Mouse (Mus musculus) bone marrow, adult 2 months (tissue): Measurements from ENCODE around the gene Actr3. TPM values are rescaled to one million over a fixed set of nuclear protein-coding genes. Genes with fewer than 3 reads are reported as not detected.
"Not testable (repeated sequence)": the region's sequence is repeated elsewhere in the genome, so short reads cannot be mapped to it uniquely, and the experiment has no call there.

Experiments used
- H3K27ac ChIP-seq: fragments of 200-500 bp; 2 replicates; pipeline ENCODE4 v1.5.1; 2012; ENCODE audit warnings: low read depth, mild to moderate bottlenecking, control low read depth, inconsistent platforms, low read length; ENCODE audit not compliant: control insufficient read depth, poor library complexity, insufficient read depth
- H3K4me1 ChIP-seq: fragments of 200-500 bp; 2 replicates; pipeline ENCODE4 v1.6.1; 2011; ENCODE audit warnings: low read length; ENCODE audit not compliant: control insufficient read depth, insufficient read depth
- H3K4me3 ChIP-seq: fragments of 200-500 bp; replicated peaks from 2 replicates; pipeline ENCODE3; 2011; ENCODE audit warnings: mild to moderate bottlenecking, low read depth, low read length, control low read depth; ENCODE audit not compliant: control insufficient read depth
- CTCF ChIP-seq: fragments of 200-500 bp; IDR thresholded peaks from 2 replicates; pipeline ENCODE4 v1.5.1; 2011; ENCODE audit warnings: low read length, control low read depth; ENCODE audit not compliant: control insufficient read depth, insufficient read depth
- POLR2A ChIP-seq: fragments of 200-500 bp; IDR thresholded peaks from 2 replicates; pipeline ENCODE4 v1.6.1; 2011; ENCODE audit warnings: low read depth, mild to moderate bottlenecking, control low read depth, low read length, borderline replicate concordance; ENCODE audit not compliant: control insufficient read depth
- WGBS: fragments of 180-500 bp; shearing (Covaris S2); methylation state at CpG from one replicate; pipeline ENCODE4 v1.1.7; 2018; 5-methylcytosine and 5-hydroxymethylcytosine counted together
- polyA plus RNA-seq: library from polyadenylated mRNA; stranded (reverse); fragments of >200 nt; gene quantifications from 2 replicates; pipeline ENCODE4 v1.2.4, GENCODE M21; 2011; ENCODE audit warnings: low replicate concordance; ENCODE audit not compliant: missing spikeins, insufficient read depth, insufficient read length

Gene Actr3
- polyA plus RNA-seq, 1 experiment, result 154 TPM

DNA sequence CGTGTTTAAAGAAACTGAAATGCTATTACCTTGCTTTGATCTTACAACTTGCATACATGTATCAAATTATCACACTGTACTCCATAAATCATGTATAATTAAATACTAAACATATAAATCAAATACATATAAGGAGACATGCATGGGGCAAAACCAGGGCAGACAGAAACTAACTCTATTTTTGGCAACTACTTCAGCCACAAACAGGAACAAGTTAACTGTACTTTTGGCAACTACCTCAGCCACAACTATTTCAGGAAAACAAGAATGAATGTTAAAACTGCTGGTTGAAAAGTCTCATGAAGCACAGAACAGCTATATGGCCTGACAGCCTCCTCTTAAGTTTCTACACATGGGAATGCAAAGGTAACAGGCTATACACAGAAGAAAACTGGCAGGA lies 40.1 kb downstream of the Actr3 start:
- Histone ChIP-seq H3K4me1 (no peaks in the 10 kb centered on the region; the same call in 1 of the 2 replicates), H3K27ac (no peak overlapping the region), H3K4me3 (no peak overlapping the region)
- TF ChIP-seq POLR2A (no peak), CTCF (no peak)
- 73% methylated on average over 1 of the region's 1 CpGs for WGBS

DNA sequence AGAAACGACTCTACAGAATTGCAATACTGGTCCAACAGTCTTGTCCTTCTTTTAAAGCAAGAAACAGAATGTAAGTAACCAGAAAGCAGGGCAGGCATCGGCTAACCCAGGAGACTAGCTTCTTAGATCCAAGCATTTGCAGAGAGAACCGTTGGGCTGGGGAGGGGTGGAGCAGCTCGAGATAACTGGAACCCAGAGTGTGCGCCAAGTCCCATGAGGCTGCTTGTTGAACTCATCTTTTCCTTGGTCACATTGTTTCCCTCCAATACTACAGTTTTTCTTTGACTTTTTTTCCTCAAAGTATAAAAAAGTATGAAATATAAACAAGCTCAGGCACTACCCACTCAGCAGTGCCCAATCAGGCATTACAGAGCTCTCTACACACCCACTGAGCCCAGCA lies 42.2 kb downstream of the Actr3 start:
- not testable (repeated sequence) for H3K4me3 ChIP-seq, H3K4me1 ChIP-seq, H3K27ac ChIP-seq
- WGBS, result 77% methylated on average over 5 of the region's 5 CpGs

DNA sequence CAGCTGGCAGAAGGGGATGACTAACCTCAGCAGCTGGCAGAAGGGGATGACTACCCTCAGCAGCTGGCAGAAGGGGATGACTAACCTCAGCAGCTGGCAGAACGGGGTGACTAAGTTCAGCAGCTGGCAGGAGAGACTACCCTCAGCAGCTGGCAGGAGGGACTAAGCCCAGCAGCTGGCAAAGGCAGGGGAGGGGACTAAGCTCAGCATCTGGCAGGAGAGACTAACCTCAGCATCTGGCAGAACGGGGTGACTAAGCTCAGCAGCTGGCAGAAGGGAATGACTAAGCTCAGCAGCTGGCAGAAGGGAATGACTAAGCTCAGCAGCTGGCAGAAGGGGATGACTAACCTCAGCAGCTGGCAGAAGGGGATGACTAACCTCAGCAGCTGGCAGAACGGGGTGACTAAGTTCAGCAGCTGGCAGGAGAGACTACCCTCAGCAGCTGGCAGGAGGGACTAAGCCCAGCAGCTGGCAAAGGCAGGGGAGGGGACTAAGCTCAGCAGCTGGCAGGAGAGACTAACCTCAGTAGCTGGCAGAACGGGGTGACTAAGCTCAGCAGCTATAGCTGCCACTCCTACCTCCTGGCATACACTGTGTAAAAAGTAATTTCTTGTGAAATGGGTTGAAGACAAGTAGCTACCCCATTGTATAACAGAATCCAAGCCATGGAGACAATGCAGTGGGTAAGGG lies 45.3 kb downstream of the Actr3 start:
- H3K4me1 ChIP-seq, H3K27ac ChIP-seq, H3K4me3 ChIP-seq: not testable (repeated sequence)
- WGBS, result 41% methylated on average over 4 of the region's 4 CpGs

DNA sequence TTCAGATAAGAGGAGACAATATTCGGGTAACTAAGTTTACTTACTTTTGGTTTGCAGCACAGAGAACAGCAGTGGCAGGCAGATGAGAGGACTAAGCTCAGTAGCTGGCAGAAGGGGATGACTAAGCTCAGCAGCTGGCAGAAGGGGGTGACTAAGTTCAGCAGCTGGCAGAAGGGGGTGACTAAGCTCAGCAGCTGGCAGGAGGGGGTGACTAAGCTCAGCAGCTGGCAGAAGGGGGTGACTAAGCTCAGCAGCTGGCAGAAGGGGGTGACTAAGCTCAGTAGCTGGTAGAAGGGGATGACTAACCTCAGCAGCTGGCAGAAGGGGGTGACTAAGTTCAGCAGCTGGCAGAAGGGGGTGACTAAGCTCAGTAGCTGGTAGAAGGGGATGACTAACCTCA lies 45.9 kb downstream of the Actr3 start:
- not testable (repeated sequence) for H3K27ac ChIP-seq, H3K4me3 ChIP-seq, H3K4me1 ChIP-seq
- WGBS, result 64% methylated on average over 1 of the region's 1 CpGs

DNA sequence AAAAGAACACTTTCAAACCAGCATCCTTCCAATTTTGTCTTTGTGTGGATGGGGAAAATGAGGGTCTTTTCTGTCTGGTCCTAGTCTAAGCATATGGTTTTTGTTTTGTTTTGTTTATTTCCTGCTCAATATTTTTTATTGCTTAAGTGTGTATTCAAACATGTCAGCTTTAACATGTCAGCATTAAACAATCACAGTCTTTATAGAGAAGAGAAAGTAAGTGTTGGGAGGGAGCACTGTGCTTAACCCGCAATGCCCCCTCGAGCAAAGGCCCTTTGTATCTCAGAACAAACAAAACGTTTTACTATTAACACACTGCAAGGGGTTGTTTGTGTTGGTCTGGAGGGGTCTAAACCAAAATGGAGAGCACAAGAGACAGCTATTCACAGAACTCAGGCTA lies 47.2 kb downstream of the Actr3 start:
- TF ChIP-seq CTCF (no peak), POLR2A (no peak)
- no peak overlapping the region for H3K27ac ChIP-seq
- no peaks in the 10 kb centered on the region for H3K4me1 ChIP-seq
- no peak overlapping the region for H3K4me3 ChIP-seq
- 67% methylated on average over 3 of the region's 3 CpGs for WGBS

DNA sequence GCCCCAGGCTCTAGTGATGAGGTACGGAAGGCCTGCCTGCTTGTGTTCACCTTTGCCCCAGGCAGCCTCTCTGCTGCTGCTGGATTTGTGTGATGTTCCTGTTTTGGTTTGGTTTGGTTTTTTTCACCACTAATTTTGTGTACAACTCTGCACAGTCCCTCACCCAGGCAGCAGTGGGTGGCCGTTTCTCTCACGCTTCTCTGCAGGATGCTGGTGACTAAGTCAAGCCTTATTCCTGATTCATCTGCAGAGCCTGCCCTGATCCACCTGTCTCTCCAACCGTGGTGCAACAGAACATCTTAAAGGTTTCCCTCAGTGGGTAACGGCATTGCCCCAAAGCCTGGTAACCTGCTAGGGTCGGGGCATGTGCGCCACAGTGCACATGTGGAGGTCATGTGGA lies 49.3 kb downstream of the Actr3 start:
- H3K4me3 ChIP-seq, result no peak overlapping the region
- no peak overlapping the region for H3K27ac ChIP-seq
- H3K4me1 ChIP-seq, result no peaks in the 10 kb centered on the region
- 77% methylated on average over 7 of the region's 7 CpGs for WGBS
- TF ChIP-seq POLR2A, result no peak
- no peak for TF ChIP-seq CTCF

DNA sequence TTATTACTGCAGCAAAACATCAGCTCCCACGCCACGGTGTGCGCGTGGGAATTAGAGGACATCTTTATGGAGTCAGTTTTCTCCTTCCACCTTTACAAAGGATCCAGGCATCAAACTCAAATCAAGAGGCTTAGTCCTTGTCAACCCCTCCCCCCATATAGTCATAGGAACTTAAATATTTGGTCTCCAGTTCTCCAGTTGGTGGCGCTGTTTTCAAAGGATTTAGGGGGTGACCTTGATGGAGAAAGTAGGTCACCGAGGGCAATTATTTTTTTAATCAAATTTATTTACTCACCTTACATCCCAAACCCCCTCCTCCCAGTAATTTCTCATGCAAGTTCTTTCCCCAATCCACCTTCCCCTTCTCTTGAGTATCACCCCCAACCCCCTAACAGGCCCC lies 52.9 kb downstream of the Actr3 start:
- Histone ChIP-seq H3K27ac (no peak overlapping the region), H3K4me1 (no peaks in the 10 kb centered on the region), H3K4me3 (no peak overlapping the region)
- TF ChIP-seq POLR2A (no peak), CTCF (no peak)
- WGBS, result 59% methylated on average over 6 of the region's 6 CpGs

DNA sequence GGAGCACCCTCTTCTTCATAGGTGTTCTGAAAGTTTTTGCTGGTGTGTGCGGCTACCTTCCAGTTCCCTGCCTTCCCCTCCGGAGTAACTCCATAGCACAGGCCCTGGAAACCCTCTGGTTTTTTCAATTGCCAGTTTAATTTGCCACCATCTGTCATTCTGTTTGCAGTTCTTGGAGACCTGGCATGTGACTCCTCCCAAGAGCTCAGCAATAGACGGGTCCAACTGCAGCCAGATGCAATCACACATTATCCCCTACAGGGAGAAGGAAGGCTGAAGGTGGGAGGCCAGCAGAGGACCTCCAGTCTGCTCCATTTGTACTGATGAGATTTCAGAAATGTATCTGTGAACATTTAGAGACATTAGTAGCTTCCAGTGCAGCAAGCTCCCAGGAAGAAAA lies 56.6 kb downstream of the Actr3 start:
- Histone ChIP-seq H3K4me1 (no peaks in the 10 kb centered on the region), H3K4me3 (no peak overlapping the region), H3K27ac (no peak overlapping the region)
- 71% methylated on average over 3 of the region's 3 CpGs for WGBS
- TF ChIP-seq POLR2A (no peak), CTCF (no peak)

DNA sequence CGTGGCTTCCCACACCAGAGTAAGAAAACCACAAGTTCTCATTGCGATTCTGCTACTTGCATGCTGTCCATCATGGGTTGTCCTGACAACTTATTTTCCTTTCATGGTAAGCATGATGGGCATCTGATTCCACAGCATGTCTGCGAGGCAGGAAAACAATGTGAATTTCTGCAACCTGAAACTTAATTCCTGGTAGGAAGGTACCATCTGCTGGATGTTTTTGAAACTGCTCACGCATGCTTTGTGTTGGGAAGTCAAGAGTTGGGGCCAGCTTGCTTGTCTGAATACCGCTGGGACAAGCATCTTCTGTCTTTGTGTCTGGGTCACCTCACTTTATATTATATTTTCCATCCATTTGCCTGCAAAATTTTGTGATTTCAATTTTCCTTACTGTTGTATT lies 62.7 kb downstream of the Actr3 start:
- WGBS, result 39% methylated on average over 5 of the region's 5 CpGs
- Histone ChIP-seq H3K4me1 (no peaks in the 10 kb centered on the region; the same call in 1 of the 2 replicates), H3K4me3 (no peak overlapping the region), H3K27ac (no peak overlapping the region)
- TF ChIP-seq CTCF (no peak), POLR2A (no peak)

DNA sequence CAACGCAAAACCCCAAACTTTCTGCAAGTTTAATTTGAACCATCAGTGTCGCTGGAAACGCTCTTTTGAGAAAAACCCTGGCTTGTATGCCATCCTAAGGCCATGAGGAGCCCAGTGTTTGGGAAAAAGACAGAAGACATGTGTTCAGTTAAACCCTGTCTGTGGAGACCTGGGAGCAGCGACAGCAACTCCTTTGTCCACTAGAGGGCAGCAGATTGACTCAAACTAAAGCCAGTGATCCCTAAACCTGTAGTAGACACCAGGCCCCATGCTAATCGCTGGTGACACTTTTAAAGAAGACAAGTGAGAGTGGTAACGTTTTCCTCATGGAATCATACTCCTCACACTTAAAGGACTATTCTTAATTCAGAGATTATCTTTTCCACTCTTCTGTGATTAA lies 64.7 kb downstream of the Actr3 start:
- Histone ChIP-seq H3K4me1 (no peaks in the 10 kb centered on the region; the same call in 1 of the 2 replicates), H3K4me3 (no peak overlapping the region), H3K27ac (no peak overlapping the region)
- 23% methylated on average over 6 of the region's 6 CpGs for WGBS
- peak; percentile 76 for TF ChIP-seq CTCF
- TF ChIP-seq POLR2A, result no peak
